Mouse (Mus musculus) forebrain, embryonic 13.5 days (tissue): ENCODE measurements at regions not wholly inside any gene's neighbourhood (a gene's known extent, or its start where the extent isn't known, plus 50 kb on each side); places are given as distances from the start of the nearest gene placed in this dataset.
A peak's percentile ranks its signal among the peaks of the same experiment; 100 is the strongest.

Experiments used
- ATAC-seq: fragments of 200-750 bp; cut with Nextera tagmentation; 2 replicates; pipeline ENCODE4 v1.8.0; 2017
- H3K27ac ChIP-seq: fragments of 300-500 bp; sonication (generic); 2 replicates; pipeline ENCODE4 v1.5.1; 2015; ENCODE audit warnings: inconsistent platforms, mild to moderate bottlenecking, moderate library complexity
- H3K27me3 ChIP-seq: fragments of 300-500 bp; sonication (generic); 2 replicates; pipeline ENCODE4 v1.6.1; 2015; ENCODE audit warnings: mild to moderate bottlenecking, inconsistent platforms
- H3K36me3 ChIP-seq: fragments of 300-500 bp; sonication (generic); 2 replicates; pipeline ENCODE4 v1.6.1; 2015; ENCODE audit warnings: mild to moderate bottlenecking, inconsistent platforms; ENCODE audit not compliant: poor library complexity, severe bottlenecking
- H3K4me1 ChIP-seq: fragments of 300-500 bp; sonication (generic); 2 replicates; pipeline ENCODE4 v1.6.1; 2015; ENCODE audit warnings: inconsistent platforms
- H3K4me2 ChIP-seq: fragments of 300-500 bp; sonication (generic); 2 replicates; pipeline ENCODE4 v1.6.1; 2015; ENCODE audit warnings: inconsistent platforms, mild to moderate bottlenecking, moderate library complexity
- H3K4me3 ChIP-seq: fragments of 300-500 bp; sonication (generic); 2 replicates; pipeline ENCODE4 v1.5.1; 2015; ENCODE audit warnings: mild to moderate bottlenecking, inconsistent platforms
- H3K9ac ChIP-seq: fragments of 300-500 bp; sonication (generic); 2 replicates; pipeline ENCODE4 v1.6.1; 2015; ENCODE audit warnings: mild to moderate bottlenecking, inconsistent platforms
- H3K9me3 ChIP-seq: fragments of 300-500 bp; sonication (generic); replicated peaks from 2 replicates; pipeline ENCODE4 v1.6.1; 2016; ENCODE audit warnings: inconsistent platforms
- whole genome bisulfite sequencing: fragments of 180-500 bp; shearing (Covaris S2); methylation state at CpG from one replicate; pipeline ENCODE4 v1.1.7; 2015; 5-methylcytosine and 5-hydroxymethylcytosine counted together

DNA sequence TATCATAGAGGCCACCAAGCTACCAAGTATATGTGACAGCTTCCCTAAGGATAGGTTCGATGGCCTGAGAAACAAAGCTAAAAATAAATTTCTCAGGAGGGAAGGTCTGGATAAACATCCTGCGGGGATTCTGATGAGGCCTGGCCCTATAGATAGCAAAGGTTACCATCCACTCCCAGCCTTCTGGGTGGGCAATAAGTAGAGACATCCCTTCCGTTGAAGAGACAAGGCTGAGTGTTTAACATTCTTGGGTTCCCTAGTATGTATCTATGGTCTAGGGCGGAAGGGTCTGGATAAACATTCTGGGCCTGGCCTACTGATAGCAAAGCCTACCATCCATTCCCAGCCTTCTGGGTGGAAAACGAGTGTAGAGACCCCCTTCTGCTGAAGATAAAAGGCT lies 180.5 kb upstream of the Dlk1 start:
- WGBS: 85% methylated on average over 5 of the region's 5 CpGs
- H3K27ac ChIP-seq: no peak overlapping the region
- H3K9me3 ChIP-seq: no peaks in the 10 kb centered on the region
- H3K36me3 ChIP-seq: no peaks in the 10 kb centered on the region
- H3K4me3 ChIP-seq: no peak overlapping the region
- H3K4me1 ChIP-seq: no peaks in the 10 kb centered on the region
- no peak for ATAC-seq
- no peak overlapping the region for H3K9ac ChIP-seq
- H3K4me2 ChIP-seq: no peak overlapping the region
- no peaks in the 10 kb centered on the region for H3K27me3 ChIP-seq

DNA sequence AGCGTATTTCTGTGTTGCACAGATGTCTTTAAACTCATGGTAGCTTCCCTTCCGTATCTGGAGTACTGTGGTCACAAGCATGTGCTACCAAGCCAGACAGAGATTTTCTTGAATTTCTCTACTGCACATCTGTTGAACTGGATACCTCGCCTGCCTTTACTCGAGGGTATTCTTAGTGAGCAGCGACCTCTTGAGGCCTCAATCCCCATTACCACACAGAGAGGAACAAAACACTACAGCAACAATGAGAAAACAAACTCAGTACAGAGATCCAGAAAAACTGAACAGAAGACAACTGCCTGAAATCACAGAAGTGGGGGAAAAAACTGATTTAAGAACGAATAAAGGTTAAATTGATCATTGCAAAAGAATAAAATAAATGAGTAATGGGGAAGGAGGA lies 137.8 kb upstream of the Dlk1 start:
- WGBS: 26% methylated on average over 6 of the region's 6 CpGs
- no peak overlapping the region for H3K4me3 ChIP-seq
- no peaks in the 10 kb centered on the region for H3K36me3 ChIP-seq
- no peak overlapping the region for H3K27ac ChIP-seq
- no peak for ATAC-seq
- no peak overlapping the region for H3K9ac ChIP-seq
- no peak overlapping the region for H3K4me2 ChIP-seq
- H3K4me1 ChIP-seq: no peaks in the 10 kb centered on the region
- no peaks in the 10 kb centered on the region for H3K27me3 ChIP-seq
- H3K9me3 ChIP-seq: peaks cover 7% of the 10 kb centered on the region; the same call in 1 of the 2 replicates

GRCm38 (mm10) chr12:109325986-109326385 lies 126.6 kb upstream of the Dlk1 start:
- H3K9ac ChIP-seq: no peak overlapping the region
- no peak overlapping the region for H3K27ac ChIP-seq
- no peak overlapping the region for H3K4me3 ChIP-seq
- 0 out of 2 replicates have a peak, but pooled peaks cover 3% of the 10 kb centered on the region for H3K27me3 ChIP-seq
- no peaks in the 10 kb centered on the region for H3K36me3 ChIP-seq
- H3K9me3 ChIP-seq: no peaks in the 10 kb centered on the region
- H3K4me2 ChIP-seq: no peak overlapping the region
- 74% methylated on average over 11 of the region's 11 CpGs for WGBS
- no peak for ATAC-seq
- no peaks in the 10 kb centered on the region for H3K4me1 ChIP-seq

DNA sequence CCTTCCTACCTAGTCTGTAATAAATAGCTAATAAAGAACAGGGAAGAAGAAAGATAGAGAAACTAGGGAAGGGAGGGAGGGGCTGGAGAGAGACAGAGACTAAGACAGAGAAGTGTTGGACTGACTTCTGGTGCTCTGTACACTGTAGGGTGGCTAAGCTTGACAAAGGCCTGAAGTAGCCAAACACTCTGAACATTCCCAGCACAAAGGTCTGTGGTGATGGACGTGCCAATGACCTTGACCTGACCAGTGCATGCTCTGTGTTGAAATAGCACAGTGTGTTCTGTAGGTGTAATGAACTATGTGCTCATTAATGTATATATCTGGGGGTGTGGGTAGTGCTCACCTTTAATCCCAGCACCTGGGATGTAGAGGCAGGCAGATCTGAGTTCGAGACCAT lies 81.3 kb upstream of the Dlk1 start:
- Histone ChIP-seq H3K4me1 (no peaks in the 10 kb centered on the region), H3K4me3 (no peak overlapping the region), H3K9me3 (no peaks in the 10 kb centered on the region), H3K9ac (no peak overlapping the region), H3K36me3 (no peaks in the 10 kb centered on the region), H3K27ac (no peak overlapping the region), H3K4me2 (no peak overlapping the region), H3K27me3 (no peaks in the 10 kb centered on the region)
- 82% methylated on average over 2 of the region's 2 CpGs for WGBS
- ATAC-seq: no peak

DNA sequence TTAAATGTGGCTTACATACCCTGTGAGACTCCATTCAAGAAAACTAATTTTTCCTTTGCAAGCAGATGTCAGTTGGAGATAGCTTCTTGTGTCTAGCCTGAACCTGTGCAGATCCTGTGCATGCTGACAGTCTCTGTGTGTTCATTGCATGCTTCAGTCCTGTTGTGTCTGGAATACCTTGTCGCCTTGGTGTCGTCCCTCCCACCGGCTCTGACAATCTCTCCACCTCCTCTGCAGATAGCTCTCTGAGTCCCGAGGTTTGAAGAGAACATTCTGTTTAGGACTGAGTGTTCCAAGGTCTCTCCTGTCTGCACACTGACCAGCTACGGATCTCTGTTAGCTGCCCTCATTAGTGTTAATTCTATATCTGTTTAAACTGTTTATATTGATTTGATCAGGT lies 66.8 kb upstream of the Dlk1 start:
- H3K9ac ChIP-seq: no peak overlapping the region
- no peak for ATAC-seq
- WGBS: 88% methylated on average over 5 of the region's 5 CpGs

GRCm38 (mm10) chr12:109388791-109389190 lies 63.8 kb upstream of the Dlk1 start:
- H3K9ac ChIP-seq: no peak overlapping the region
- no peak overlapping the region for H3K4me2 ChIP-seq
- H3K27ac ChIP-seq: no peak overlapping the region
- 63% methylated on average over 7 of the region's 7 CpGs for WGBS
- H3K4me1 ChIP-seq: peaks cover 15% of the 10 kb centered on the region
- ATAC-seq: no peak
- H3K9me3 ChIP-seq: no peaks in the 10 kb centered on the region
- no peaks in the 10 kb centered on the region for H3K36me3 ChIP-seq
- no peak overlapping the region for H3K4me3 ChIP-seq
- peaks cover 4% of the 10 kb centered on the region; the same call in 1 of the 2 replicates for H3K27me3 ChIP-seq

More for the DNA sequence above, 66.8 kb upstream of the Dlk1 start:
- Histone ChIP-seq H3K27me3 (no peaks in the 10 kb centered on the region), H3K4me3 (no peak overlapping the region), H3K27ac (no peak overlapping the region), H3K9me3 (no peaks in the 10 kb centered on the region), H3K4me2 (no peak overlapping the region), H3K4me1 (no peaks in the 10 kb centered on the region), H3K36me3 (no peaks in the 10 kb centered on the region)

DNA sequence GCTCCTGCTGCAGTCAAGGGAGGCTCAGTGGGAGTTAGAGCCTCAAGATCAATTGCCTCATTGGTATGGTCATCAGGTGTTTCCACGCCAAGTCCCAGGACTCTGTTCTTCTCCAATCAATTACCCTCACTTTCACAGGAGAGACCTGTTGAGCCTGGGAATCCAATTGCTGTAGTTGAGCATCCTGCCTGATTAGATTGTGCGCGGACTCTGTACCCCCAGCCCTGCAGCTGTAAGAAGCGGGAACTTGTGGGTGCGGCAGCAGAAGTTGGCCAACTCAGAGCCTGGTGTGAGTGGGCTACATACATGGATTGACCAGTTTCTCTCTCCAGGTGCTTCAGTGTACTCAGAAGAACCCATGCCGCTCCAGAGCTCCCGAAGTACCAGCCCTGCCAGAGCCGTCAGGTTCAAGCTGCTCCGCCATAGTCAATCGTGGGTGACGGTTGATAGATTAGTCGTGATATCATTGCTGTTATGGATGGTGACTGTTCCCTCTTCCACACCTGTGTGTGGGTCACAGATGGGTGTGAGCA lies 62.2 kb upstream of the Dlk1 start:
- H3K4me2 ChIP-seq: no peak overlapping the region
- no peak overlapping the region for H3K4me3 ChIP-seq
- H3K9me3 ChIP-seq: no peaks in the 10 kb centered on the region
- no peak overlapping the region for H3K27ac ChIP-seq
- no peak for ATAC-seq
- H3K36me3 ChIP-seq: no peaks in the 10 kb centered on the region
- H3K9ac ChIP-seq: no peak overlapping the region
- H3K4me1 ChIP-seq: peaks cover 27% of the 10 kb centered on the region
- WGBS: 94% methylated on average over 12 of the region's 12 CpGs
- H3K27me3 ChIP-seq: peaks cover 4% of the 10 kb centered on the region; the same call in 1 of the 2 replicates

GRCm38 (mm10) chr12:109390978-109391377 lies 61.6 kb upstream of the Dlk1 start:
- WGBS: 82% methylated on average over 8 of the region's 8 CpGs
- ATAC-seq: no peak
- H3K9ac ChIP-seq: no peak overlapping the region
- no peak overlapping the region for H3K27ac ChIP-seq
- H3K4me3 ChIP-seq: no peak overlapping the region
- H3K27me3 ChIP-seq: peaks cover 4% of the 10 kb centered on the region; the same call in 1 of the 2 replicates
- no peaks in the 10 kb centered on the region for H3K36me3 ChIP-seq
- H3K4me2 ChIP-seq: no peak overlapping the region
- H3K4me1 ChIP-seq: peaks cover 27% of the 10 kb centered on the region
- H3K9me3 ChIP-seq: no peaks in the 10 kb centered on the region

- no peaks in the 10 kb centered on the region for H3K9me3 ChIP-seq
- ATAC-seq: peak; percentile 9; the same call in 1 of the 2 replicates
- 0 out of 2 replicates have a peak overlapping the region, but pooled peaks have one; percentile 18 for H3K9ac ChIP-seq
- no peaks in the 10 kb centered on the region for H3K36me3 ChIP-seq
- H3K27me3 ChIP-seq: peaks cover 4% of the 10 kb centered on the region; the same call in 1 of the 2 replicates
- peaks cover 33% of the 10 kb centered on the region for H3K4me1 ChIP-seq
- H3K27ac ChIP-seq: peak overlapping the region; percentile 63
- WGBS: 14% methylated on average over 8 of the region's 8 CpGs
- H3K4me2 ChIP-seq: peak overlapping the region; percentile 46
- no peak overlapping the region for H3K4me3 ChIP-seq
These were observed 59.3 kb upstream of the Dlk1 start for GRCm38 (mm10) chr12:109393326-109393725.

DNA sequence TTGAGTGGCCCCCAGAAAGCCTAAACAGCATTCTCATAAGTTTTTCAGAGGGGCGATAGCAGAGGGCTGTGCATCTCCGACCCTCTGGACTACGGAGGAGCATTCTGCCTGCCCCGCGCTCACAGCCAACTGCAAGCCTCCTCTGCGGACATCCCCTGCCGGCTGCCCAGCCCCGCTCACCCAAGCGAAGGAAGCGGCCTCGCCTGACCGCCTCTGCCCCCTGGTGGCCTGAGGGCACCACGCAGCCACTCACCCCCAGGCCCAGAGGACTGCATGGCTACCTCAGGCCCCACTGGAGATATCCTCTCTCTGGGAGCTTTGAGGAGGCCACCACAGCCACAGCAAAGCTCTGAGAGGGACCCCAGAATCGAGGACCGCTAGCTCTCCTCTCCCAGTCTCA lies 58.8 kb upstream of the Dlk1 start:
- WGBS: 3% methylated on average over 15 of the region's 15 CpGs

DNA sequence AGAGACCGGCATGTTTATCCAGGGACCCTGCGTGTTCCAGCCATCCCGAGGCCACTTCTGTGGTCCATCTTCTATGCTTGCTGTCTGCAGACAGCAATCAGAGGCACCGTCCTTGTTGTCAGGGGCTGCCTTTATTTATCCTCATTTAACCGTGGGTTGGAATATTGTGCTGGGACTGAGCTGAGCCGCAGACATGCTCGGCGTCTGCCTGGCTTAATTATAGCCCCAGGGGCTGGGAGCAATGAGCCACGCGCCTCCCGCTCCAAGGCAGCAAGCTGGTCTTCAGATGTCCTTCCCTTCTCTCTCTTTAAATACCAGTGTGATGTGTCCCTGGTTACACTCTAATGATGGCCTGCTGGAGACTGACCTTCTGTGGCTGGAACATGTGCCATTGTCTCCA lies 58.2 kb upstream of the Dlk1 start:
- Histone ChIP-seq H3K9me3 (no peaks in the 10 kb centered on the region), H3K27me3 (peaks cover 7% of the 10 kb centered on the region; the same call in 1 of the 2 replicates), H3K4me1 (peaks cover 41% of the 10 kb centered on the region), H3K4me2 (no peak overlapping the region), H3K9ac (0 out of 2 replicates have a peak overlapping the region, but pooled peaks have one; percentile 18), H3K4me3 (no peak overlapping the region), H3K36me3 (no peaks in the 10 kb centered on the region), H3K27ac (peak overlapping the region; percentile 44)
- peak; percentile 44 for ATAC-seq
- 31% methylated on average over 11 of the region's 11 CpGs for WGBS

More for the DNA sequence above, 58.8 kb upstream of the Dlk1 start:
- H3K27me3 ChIP-seq: peaks cover 4% of the 10 kb centered on the region; the same call in 1 of the 2 replicates
- H3K4me1 ChIP-seq: peaks cover 35% of the 10 kb centered on the region
- H3K27ac ChIP-seq: peak overlapping the region; percentile 44
- H3K4me3 ChIP-seq: no peak overlapping the region
- H3K9me3 ChIP-seq: no peaks in the 10 kb centered on the region
- peak overlapping the region; percentile 46 for H3K4me2 ChIP-seq
- H3K9ac ChIP-seq: 0 out of 2 replicates have a peak overlapping the region, but pooled peaks have one; percentile 18
- H3K36me3 ChIP-seq: no peaks in the 10 kb centered on the region
- peak; percentile 75 for ATAC-seq

DNA sequence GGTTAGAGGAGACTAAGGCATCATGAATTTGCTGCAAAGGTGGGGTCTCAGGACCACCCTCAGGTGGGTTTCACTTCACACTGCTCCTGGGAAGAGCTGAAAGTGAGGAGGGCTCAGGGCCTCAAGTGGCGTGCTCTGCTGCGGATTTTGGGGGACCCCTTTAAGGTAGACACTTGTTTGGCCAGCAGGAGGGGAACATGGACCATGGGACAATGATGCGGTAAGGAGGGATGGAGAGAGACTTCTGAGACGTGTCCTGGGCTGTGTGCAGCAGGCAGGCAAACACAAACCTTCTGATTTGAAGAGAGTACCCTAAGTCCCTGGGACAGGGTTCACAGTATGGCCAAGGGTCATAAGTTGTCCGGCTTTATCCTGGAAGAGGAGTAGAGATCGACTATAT lies 56.0 kb upstream of the Dlk1 start:
- Histone ChIP-seq H3K4me2 (no peak overlapping the region), H3K27me3 (0 out of 2 replicates have a peak, but pooled peaks cover 4% of the 10 kb centered on the region), H3K9me3 (no peaks in the 10 kb centered on the region), H3K36me3 (no peaks in the 10 kb centered on the region), H3K27ac (no peak overlapping the region), H3K4me1 (peaks cover 47% of the 10 kb centered on the region), H3K4me3 (no peak overlapping the region), H3K9ac (no peak overlapping the region; the same call in 1 of the 2 replicates)
- no peak for ATAC-seq
- 82% methylated on average over 6 of the region's 6 CpGs for WGBS
